In genomic region chr15:84995041-84995440, GRCm38 (mm10) we compare ENCODE assay signal across 16 mouse cellular contexts. TPM values are rescaled to one million over a fixed set of nuclear protein-coding genes. Genes with fewer than 3 reads are reported as not detected.
A peak's percentile ranks its signal among the peaks of the same experiment; 100 is the strongest.
DNase-seq lines count a peak whose midpoint lies in the region; ATAC-seq and TF ChIP-seq lines count a peak whose summit lies in the region.
"Had no signal": no experiment of that assay in that cellular context is flagged by ENCODE, and none has a peak within 500 bp of the region (broad histone marks: within the 10 kb centered on the region; RNA-seq: fewer than 3 reads in every experiment).

No protein-coding gene starts in this region.

- no peaks in the 10 kb centered on the region for H3K36me3 ChIP-seq in intestine, postnatal 0 days (ENCODE audit: control insufficient read depth, insufficient read depth)
- H3K36me3 ChIP-seq in intestine, embryonic 15.5 days = no peaks in the 10 kb centered on the region
- H3K36me3 ChIP-seq: heart, embryonic 10.5 days had no signal

- ATAC-seq in intestine, postnatal 0 days = no peak
- ATAC-seq in intestine, embryonic 15.5 days = no peak
- ATAC-seq in Patski = peak; percentile 78
- ATAC-seq in monocyte, adult 5-6 weeks (replicated peaks; ENCODE audit: insufficient number of reproducible peaks, low FRiP score, low TSS enrichment, poor library complexity, severe bottlenecking) = peak; percentile 73
- ATAC-seq: forebrain, embryonic 13.5 days; hindbrain, postnatal 0 days had no signal

- CTCF ChIA-PET in Patski (lab: Charles Lee) = interaction anchor here (1.3 to 4.4 kb wide), 9 partner anchors 19 to 76 kb away, joined by 3 to 15 read pairs (median 6); no protein-coding TSS in a partner anchor

- POLR2A ChIA-PET in Patski (lab: Charles Lee) = interaction anchor here (0.5 to 1.3 kb wide), 2 partner anchors 71 to 90 kb away, joined by 3 to 5 read pairs; no protein-coding TSS in a partner anchor

- WGBS in intestine, postnatal 0 days = 54% methylated on average over 6 of the region's 6 CpGs
- WGBS in intestine, embryonic 15.5 days = 46% methylated on average over 6 of the region's 6 CpGs

- TF ChIP-seq CTCF in intestine, postnatal 0 days (IDR thresholded peaks at IDR 0.05; ENCODE audit: low read depth) = no peak
- no peak for TF ChIP-seq CTCF in Patski (IDR thresholded peaks at IDR 0.05)

- H3K27me3 ChIP-seq in intestine, postnatal 0 days (replicated peaks; ENCODE audit: control insufficient read depth, insufficient read depth, low read length) = no peaks in the 10 kb centered on the region
- H3K27me3 ChIP-seq in intestine, embryonic 15.5 days (replicated peaks) = no peaks in the 10 kb centered on the region
- no peaks in the 10 kb centered on the region for H3K27me3 ChIP-seq in Patski

- no peaks in the 10 kb centered on the region for H3K9me3 ChIP-seq in intestine, postnatal 0 days (ENCODE audit: control insufficient read depth)
- H3K9me3 ChIP-seq in intestine, embryonic 15.5 days = no peaks in the 10 kb centered on the region
- H3K9me3 ChIP-seq: forebrain, embryonic 13.5 days; heart, embryonic 10.5 days had no signal

- no peak overlapping the region for H3K9ac ChIP-seq in intestine, postnatal 0 days (ENCODE audit: low read depth, low read length)
- H3K9ac ChIP-seq in intestine, embryonic 15.5 days = no peak overlapping the region
- H3K9ac ChIP-seq: forebrain, embryonic 13.5 days; liver, embryonic 14.5 days had no signal

- in situ Hi-C loops in Patski (cut with MboI; ENCODE audit: low pct_unique_long_range_greater_than_20kb) = loop anchor here (5.0 kb wide), 3 partner anchors 38 to 238 kb away; no protein-coding TSS in a partner anchor

- H3K27ac ChIP-seq in intestine, postnatal 0 days (ENCODE audit: low read depth, low read length) = peak overlapping the region; percentile 7; the same call in 1 of the 2 replicates
- no peak overlapping the region for H3K27ac ChIP-seq in intestine, embryonic 15.5 days
- H3K27ac ChIP-seq: forebrain, embryonic 13.5 days; heart, embryonic 10.5 days; hindbrain, postnatal 0 days; liver, embryonic 14.5 days had no signal

- DNase-seq in 3T3-L1 (ENCODE audit: low read depth, low spot score) (peak; percentile 39), Patski (ENCODE audit: low read depth, low spot score) (no peak)
- no peak for DNase-seq in right cerebral cortex, postnatal 4 days
- no peak for DNase-seq in cerebellum, adult 8-10 months
- DNase-seq in embryo, embryonic 10.5 days (ENCODE audit: low spot score) = no peak
- DNase-seq: cerebellum, postnatal 36 days; heart, postnatal 36 days; thymus, postnatal 25 days had no signal

- no peak overlapping the region for H3K4me2 ChIP-seq in intestine, postnatal 0 days (replicated peaks; ENCODE audit: low read depth)
- no peak overlapping the region for H3K4me2 ChIP-seq in intestine, embryonic 15.5 days (replicated peaks)
- H3K4me2 ChIP-seq: forebrain, embryonic 13.5 days had no signal

- no peak overlapping the region for H3K4me3 ChIP-seq in intestine, postnatal 0 days (ENCODE audit: low read depth, low read length)
- H3K4me3 ChIP-seq in intestine, embryonic 15.5 days (replicated peaks) = no peak overlapping the region
- H3K4me3 ChIP-seq: forebrain, embryonic 13.5 days; heart, embryonic 10.5 days had no signal

- H3K4me1 ChIP-seq in intestine, postnatal 0 days (replicated peaks; ENCODE audit: control insufficient read depth, insufficient read depth, low read length) = no peaks in the 10 kb centered on the region
- no peaks in the 10 kb centered on the region for H3K4me1 ChIP-seq in intestine, embryonic 15.5 days (replicated peaks)
- H3K4me1 ChIP-seq: forebrain, embryonic 13.5 days had no signal

RNA-seq across cellular contexts. Expression of gene 5031439G07Rik, which starts 6.7 kb away (rescaled TPM):
- 14.9 and 15.5 TPM in 2 replicates for polyA plus RNA-seq in intestine, postnatal 0 days (2015; fragmentation: Nextera tagmentation; extraction: Ambion mirVana)
- 9.6 and 12.6 TPM in 2 replicates for polyA plus RNA-seq in intestine, embryonic 15.5 days (2015; fragmentation: Nextera tagmentation; extraction: Ambion mirVana)
- polyA plus RNA-seq in Patski (2021) = 85.7 TPM
- total RNA-seq in monocyte, adult 5-6 weeks (2017) = 45.7 to 67.3 TPM (median 62.2 TPM) in 3 replicates

RNA-seq across cellular contexts. Expression of gene Upk3a, which starts 21.9 kb away (rescaled TPM):
- 2.0 and 2.2 TPM in 2 replicates for polyA plus RNA-seq in intestine, postnatal 0 days (2015; fragmentation: Nextera tagmentation; extraction: Ambion mirVana)
- 1.5 and 2.1 TPM in 2 replicates for polyA plus RNA-seq in intestine, embryonic 15.5 days (2015; fragmentation: Nextera tagmentation; extraction: Ambion mirVana)
- polyA plus RNA-seq in Patski (2021) = not detected
- total RNA-seq in monocyte, adult 5-6 weeks (2017) = not detected in 3 replicates
- total RNA-seq: gastrocnemius, adult 8-10 months; heart, postnatal 36 days had no signal
- polyA plus RNA-seq: liver, embryonic 14.5 days had no signal

RNA-seq across cellular contexts. Expression of gene Fam118a, which starts 33.7 kb away (rescaled TPM):
- polyA plus RNA-seq in intestine, postnatal 0 days (2015; fragmentation: Nextera tagmentation; extraction: Ambion mirVana) = 23.1 and 25.3 TPM in 2 replicates
- 29.2 and 29.9 TPM in 2 replicates for polyA plus RNA-seq in intestine, embryonic 15.5 days (2015; fragmentation: Nextera tagmentation; extraction: Ambion mirVana)
- polyA plus RNA-seq in Patski (2021) = 51.2 TPM
- total RNA-seq in monocyte, adult 5-6 weeks (2017) = 7.9 to 12.5 TPM (median 12.3 TPM) in 3 replicates

Comparison
In these comparisons a context has a peak if more than half of its experiments do, and no peak if none do; other contexts are left out.
1. ATAC-seq: peak in Patski (single experiment) and monocyte, adult 5-6 weeks (single experiment); none in intestine, postnatal 0 days (single experiment) and intestine, embryonic 15.5 days (single experiment).